Mouse (Mus musculus): Measurements from ENCODE around the gene Nmt1. TPM values are rescaled to one million over a fixed set of nuclear protein-coding genes. Genes with fewer than 3 reads are reported as not detected.
A peak's percentile ranks its signal among the peaks of the same experiment; 100 is the strongest.

Nmt1 gene
- total RNA-seq, 2 experiments from 2014 or later = 57.6 to 62.7 TPM

DNA sequence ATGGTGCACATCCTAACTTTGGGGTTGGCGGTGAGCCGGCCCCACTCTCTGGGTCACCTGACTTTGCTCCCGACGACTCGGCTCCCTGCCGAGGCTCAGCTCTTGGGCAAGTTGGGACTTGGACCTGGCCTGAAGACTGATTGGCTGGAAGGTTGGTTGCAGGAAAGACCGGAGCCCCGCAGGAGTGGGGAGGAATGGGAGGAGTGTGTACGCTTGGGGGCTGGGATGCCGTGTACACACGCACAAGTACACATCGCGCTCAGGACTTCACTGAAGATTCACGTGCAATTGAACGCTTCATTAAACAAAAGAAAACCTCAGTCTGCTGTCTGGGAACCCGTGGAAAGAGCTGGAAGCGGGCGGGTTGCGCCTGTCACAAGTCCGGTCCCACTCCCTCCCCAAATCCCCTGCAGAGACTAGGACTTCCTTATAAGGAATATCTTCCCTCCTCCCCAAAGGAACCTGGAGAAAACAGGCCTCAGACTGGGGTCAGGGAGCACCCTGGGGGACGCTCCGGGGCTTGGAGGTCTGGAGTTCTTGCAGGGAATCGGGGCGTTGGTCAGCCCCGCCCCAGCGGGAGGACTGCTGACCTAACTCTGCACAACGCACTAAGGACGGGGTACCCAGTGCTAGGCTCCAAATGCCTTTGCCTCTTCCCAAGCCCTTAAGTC, 84.0 kb downstream of the Nmt1 start:
- peak; percentile 81 for DNase-seq

DNA sequence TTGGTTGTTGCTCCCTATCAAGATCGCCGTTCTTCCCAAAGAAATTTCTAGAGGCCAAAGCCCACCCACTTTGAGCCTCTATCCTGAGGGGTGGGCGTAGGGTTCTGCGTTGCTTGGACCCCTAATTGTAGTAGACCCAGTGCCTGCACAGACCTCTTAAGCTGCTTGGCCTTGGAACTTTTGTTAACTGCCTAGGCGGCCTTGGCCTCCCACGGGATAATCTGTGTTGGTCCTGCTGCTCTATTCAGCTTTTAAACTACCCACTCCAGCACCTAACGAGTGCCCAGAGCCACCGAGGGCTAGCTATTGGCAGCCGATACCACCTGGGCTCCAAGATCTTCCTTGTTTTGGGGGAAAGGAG, 84.5 kb downstream of the Nmt1 start:
- DNase-seq = no peak

DNA sequence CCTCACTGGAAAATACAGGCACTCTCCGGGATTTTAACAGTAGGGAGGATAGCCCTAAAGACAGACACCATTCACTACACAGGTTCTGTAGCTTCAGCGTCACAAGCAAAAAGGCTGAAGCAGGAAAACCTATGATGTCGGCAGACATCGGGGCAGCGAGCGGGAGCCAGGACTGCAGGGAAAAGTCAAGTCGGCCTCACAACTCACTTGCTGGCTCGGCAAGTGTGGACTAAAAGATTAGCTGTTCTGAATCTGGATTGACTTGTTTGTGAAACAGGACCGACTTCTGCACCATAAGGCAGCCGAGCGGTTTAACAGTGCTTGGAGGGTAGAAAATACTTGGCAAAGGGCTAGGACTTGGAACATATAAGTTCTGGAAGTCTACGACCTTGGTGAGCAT, 85.0 kb downstream of the Nmt1 start:
- DNase-seq = peak; percentile 29

DNA sequence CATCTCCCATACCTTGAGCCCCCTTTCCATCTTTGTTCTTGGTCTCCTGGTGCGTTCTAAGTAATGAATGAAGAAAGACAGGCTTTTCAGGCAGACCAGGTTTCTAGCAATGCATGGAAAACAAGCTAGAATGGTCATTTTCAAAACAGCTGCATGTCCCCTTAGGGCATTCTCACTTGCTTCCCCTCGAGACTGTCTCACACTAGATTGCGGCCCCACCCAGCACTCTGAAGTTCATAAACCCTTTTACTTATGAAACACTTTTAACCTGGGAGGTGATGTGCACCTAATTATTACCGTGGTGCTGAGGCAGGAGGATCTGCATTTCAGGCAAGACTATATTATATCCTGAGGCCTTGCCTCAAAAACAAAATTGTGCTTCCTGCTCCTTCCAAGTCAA, 85.8 kb downstream of the Nmt1 start:
- DNase-seq = no peak

DNA sequence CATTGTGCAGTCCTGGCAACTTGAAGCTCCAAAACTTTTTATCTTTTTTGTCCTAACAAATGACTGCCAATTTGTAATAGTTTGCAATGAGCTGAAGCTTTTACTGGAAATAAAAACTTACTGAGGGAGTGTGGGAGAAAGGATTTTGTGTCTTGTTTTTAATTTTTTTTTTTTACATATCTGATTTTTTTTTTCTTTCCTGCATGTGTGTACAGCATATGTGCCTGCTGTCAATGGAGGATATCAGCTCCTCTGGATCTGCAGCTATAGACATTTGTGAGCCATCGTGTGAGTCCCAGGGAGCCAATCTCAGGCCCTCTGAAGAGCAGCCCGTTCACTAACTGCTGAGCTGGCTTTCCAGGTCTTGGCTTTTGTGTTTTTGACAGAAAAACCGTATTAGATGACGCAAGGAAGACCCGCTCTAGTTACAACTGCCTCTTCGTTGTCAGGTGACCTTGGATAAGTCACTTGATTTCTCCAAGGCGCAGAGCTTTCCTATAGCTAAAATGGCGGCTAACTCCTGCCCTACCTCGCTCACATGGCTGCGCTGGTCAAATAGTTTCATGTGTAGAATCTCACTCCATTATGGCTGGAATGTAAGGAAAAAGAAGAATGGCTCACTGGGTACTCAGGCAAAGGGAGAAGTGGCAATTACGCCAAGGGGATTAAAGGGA, 86.4 kb downstream of the Nmt1 start:
- DNase-seq = no peak

DNA sequence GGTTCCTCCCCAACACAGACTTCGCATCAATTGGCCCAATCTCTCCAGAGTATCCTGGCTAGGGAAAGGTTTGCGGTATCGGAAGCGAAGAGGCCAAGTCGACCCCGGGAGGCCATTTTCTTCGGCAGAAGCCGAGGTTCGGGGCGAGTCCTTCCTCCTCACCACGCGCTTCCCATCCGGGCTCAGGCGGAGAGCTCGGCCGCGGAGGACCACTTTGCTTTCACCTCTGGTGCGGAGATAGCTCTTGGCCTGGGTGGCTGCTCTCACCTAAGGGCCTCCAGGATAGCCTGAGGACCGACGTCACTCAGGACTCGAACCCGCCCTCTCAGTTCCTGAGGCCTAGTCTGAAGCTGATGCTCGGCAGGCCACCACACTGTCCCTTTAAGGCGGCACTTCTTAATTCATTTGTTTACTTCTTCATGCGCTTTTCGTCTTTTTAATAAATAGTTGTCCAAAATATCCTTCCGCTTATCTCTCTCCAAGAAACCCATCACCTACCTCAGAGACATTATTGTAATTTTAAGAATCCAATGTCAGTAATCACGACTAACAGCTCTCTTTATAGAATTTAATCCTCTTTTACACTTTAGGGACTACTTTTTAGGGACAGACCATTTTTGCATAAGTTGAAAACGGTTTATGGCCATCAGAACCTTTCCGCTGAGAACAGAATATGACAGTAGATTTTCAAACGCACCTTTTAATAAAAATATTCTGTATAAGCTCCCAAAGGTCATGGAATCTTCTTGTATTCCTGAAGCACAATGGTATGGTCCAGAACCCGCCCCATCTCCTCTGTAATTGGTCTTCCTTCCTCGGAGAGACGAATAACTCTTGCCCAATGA, 87.4 kb downstream of the Nmt1 start:
- DNase-seq = peak; percentile 81

DNA sequence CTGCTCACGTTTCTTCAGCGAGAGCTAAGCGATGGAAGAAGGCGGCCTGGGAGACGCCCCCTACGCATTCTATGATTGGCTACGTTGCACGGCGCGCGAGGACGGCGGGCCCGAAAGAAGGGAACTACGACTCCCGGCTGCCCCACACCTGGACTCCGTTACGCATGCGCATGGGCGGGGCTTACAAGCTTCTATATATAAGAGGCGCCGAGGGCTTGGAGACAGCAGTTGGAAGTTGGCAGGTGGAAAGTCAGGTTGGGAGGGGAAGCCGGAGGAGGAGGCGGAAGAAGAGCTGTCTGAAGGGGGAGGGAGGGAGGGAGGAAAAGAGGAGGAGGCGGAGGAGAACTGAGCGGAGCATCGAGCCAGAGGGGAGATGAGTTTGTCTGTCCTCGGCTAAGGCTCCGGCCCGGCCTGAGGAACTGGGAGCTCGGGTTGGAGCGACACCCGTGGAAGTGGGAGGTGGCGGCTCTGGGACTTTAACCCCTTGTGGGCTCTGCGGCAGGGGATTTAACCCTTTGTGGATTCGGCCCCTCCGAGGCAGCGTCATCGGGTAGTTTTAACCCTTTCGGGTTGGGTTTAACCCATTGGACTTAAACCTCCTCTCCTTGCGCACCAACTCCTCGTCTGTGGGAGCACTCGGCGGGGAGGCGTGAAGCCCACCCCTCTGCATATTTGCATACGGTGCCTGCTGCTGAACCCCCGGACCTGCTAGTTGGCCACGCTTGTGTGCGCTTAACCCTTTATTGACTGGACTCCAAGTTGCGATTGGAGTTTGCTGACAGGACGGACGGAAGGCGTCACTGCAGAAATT, 88.2 kb downstream of the Nmt1 start, which contains the start of gene Hexim1:
Hexim1 (plus strand) TSS at position 224 of the 811 bp plus-strand sequence.
- peak; percentile 100 for DNase-seq

DNA sequence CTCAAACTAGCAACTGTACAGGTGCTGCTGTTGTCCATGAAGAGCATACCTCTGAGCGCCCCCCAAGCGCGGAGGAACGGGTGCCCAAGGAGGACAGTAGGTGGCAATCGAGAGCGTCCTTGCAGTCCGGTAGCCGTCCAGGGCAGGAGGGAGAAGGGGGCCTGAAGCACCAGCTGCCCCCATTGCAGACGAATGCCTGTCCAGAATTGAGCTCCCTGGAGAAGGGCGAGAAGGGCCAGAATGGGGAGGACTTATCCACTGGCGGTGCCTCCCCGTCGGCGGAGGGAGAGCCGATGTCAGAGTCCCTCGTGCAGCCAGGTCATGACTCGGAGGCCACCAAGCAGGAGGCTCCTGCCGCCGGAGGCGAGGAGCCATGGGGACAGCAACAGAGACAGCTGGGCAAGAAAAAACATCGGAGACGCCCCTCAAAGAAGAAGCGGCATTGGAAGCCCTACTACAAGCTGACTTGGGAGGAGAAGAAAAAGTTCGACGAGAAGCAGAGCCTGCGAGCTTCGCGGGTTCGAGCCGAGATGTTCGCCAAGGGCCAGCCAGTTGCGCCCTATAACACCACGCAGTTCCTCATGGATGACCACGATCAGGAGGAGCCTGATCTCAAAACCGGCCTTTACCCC, 89.1 kb downstream of the Nmt1 start:
- DNase-seq = peak; percentile 86

DNA sequence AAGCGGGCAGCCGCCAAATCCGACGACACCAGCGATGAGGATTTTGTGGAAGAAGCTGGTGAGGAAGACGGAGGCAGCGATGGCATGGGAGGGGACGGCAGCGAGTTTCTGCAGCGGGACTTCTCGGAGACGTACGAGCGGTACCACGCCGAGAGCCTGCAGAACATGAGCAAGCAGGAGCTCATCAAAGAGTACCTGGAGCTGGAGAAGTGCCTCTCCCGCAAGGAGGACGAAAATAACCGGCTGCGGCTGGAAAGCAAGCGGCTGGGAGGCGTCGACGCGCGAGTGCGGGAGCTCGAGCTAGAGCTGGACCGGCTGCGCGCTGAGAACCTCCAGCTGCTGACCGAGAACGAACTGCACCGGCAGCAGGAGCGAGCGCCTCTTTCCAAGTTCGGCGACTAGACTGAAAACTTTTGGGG, 89.6 kb downstream of the Nmt1 start:
- peak; percentile 67 for DNase-seq

Small RNAs within 50 kb of the gene (microRNA-seq; reads per million reads assigned to microRNA genes)
- gene Mir6931 = 0 to 1.0 reads per million in 2 experiments

Other genes with a start within 250 kb of the Nmt1 start
- gene Gjc1, start 208.5 kb upstream of the Nmt1 start, total RNA-seq (2021) = 10 to 100 TPM; 78.3 to 83.0 TPM
- gene Higd1b, start 192.3 kb upstream of the Nmt1 start, total RNA-seq (2021) = 1 to 10 TPM; 9.3 to 9.8 TPM
- 10 to 100 TPM; 71.6 to 78.1 TPM for gene Eftud2, start 147.2 kb upstream of the Nmt1 start, total RNA-seq (2021)
- gene Ccdc103, start 147.0 kb upstream of the Nmt1 start, total RNA-seq (2021) = under 1 TPM in 1 of 2 experiments, not detected in 1; 0.54 TPM
- not detected for gene Fam187a, start 143.0 kb upstream of the Nmt1 start, total RNA-seq (2021)
- gene Gfap, start 127.3 kb upstream of the Nmt1 start, total RNA-seq (2021) = under 1 TPM; 0.14 to 0.26 TPM
- gene Kif18b, start 103.1 kb upstream of the Nmt1 start, total RNA-seq (2021) = 10 to 100 TPM; 16.7 to 17.8 TPM
- gene C1ql1, start 81.5 kb upstream of the Nmt1 start, total RNA-seq (2021) = under 1 TPM; 0.36 to 0.55 TPM
- 10 to 100 TPM; 76.4 to 77.9 TPM for gene Dcakd, start 143 bp downstream of the Nmt1 start, total RNA-seq (2021)
- 10 to 100 TPM; 28.0 to 34.8 TPM for gene Plcd3, start 73.5 kb downstream of the Nmt1 start, total RNA-seq (2021)
- 10 to 100 TPM; 25.9 to 29.2 TPM for gene Acbd4, start 73.5 kb downstream of the Nmt1 start, total RNA-seq (2021)
- 10 to 100 TPM; 14.8 to 15.7 TPM for gene Hexim1, start 88.0 kb downstream of the Nmt1 start, total RNA-seq (2021)
- gene Hexim2, start 104.2 kb downstream of the Nmt1 start, total RNA-seq (2021) = 1 to 10 TPM; 4.2 to 4.8 TPM
- gene Fmnl1, start 142.9 kb downstream of the Nmt1 start, total RNA-seq (2021) = 1 to 10 TPM; 7.4 to 8.6 TPM
- gene 1700023F06Rik, start 180.4 kb downstream of the Nmt1 start, total RNA-seq (2021) = not detected
- gene Spata32, start 190.2 kb downstream of the Nmt1 start, total RNA-seq (2021) = not detected
- gene Map3k14, start 239.3 kb downstream of the Nmt1 start, total RNA-seq (2021) = 1 to 10 TPM; 2.7 to 3.4 TPM